Mouse (Mus musculus): ENCODE measurements around the gene Rab20. TPM values are rescaled to one million over a fixed set of nuclear protein-coding genes. Genes with fewer than 3 reads are reported as not detected.

Rab20 gene
- total and polyA plus RNA-seq, 3 experiments, result 17.8 to 40.9 (median 27.4) TPM

- no peaks in the 10 kb centered on the region for H3K36me3 ChIP-seq (ENCODE audit: control insufficient read depth, insufficient read depth, low read length)
- H3K27ac ChIP-seq, result no peak overlapping the region
- no peak overlapping the region for H3K4me3 ChIP-seq
- intact Hi-C loops (cut with DNase I), result loop anchor here (5.0 kb wide), 1 partner anchor 158 kb away; no protein-coding TSS in a partner anchor
- no peaks in the 10 kb centered on the region for H3K27me3 ChIP-seq (ENCODE audit: control insufficient read depth, insufficient read depth, low read length)
- no peak for DNase-seq
- no peak overlapping the region for H3K9ac ChIP-seq (ENCODE audit: low read depth, low read length)
- WGBS, result 76% methylated on average over 7 of the region's 7 CpGs
- no peaks in the 10 kb centered on the region; the same call in 1 of the 2 replicates for H3K4me1 ChIP-seq (ENCODE audit: control insufficient read depth, insufficient read depth, low read length)
- H3K79me2 ChIP-seq (replicated peaks; ENCODE audit: control insufficient read depth, insufficient read depth, low read length), result no peaks in the 10 kb centered on the region
- no peak for TF ChIP-seq EP300 (IDR thresholded peaks at IDR 0.05; ENCODE audit: insufficient read depth, low read depth, low read length)
- no peak for TF ChIP-seq POLR2A (IDR thresholded peaks at IDR 0.05; ENCODE audit: insufficient read depth, low read depth, low read length)
- no peak for TF ChIP-seq CTCF (IDR thresholded peaks at IDR 0.05)
These were observed 34.3 kb downstream of the Rab20 start for GRCm38 (mm10) chr8:11444216-11444615.

GRCm38 (mm10) chr8:11443611-11444010 is 34.9 kb downstream of the Rab20 start:
- no peak for DNase-seq
- no peak overlapping the region for H3K27ac ChIP-seq
- H3K27me3 ChIP-seq (ENCODE audit: control insufficient read depth, insufficient read depth, low read length), result no peaks in the 10 kb centered on the region
- H3K4me3 ChIP-seq, result no peak overlapping the region
- no peaks in the 10 kb centered on the region for H3K79me2 ChIP-seq (replicated peaks; ENCODE audit: control insufficient read depth, insufficient read depth, low read length)
- intact Hi-C loops (cut with DNase I), result loop anchor here (5.0 kb wide), 1 partner anchor 159 kb away; no protein-coding TSS in a partner anchor
- H3K4me1 ChIP-seq (ENCODE audit: control insufficient read depth, insufficient read depth, low read length), result no peaks in the 10 kb centered on the region; the same call in 1 of the 2 replicates
- no peaks in the 10 kb centered on the region for H3K36me3 ChIP-seq (ENCODE audit: control insufficient read depth, insufficient read depth, low read length)
- TF ChIP-seq POLR2A (IDR thresholded peaks at IDR 0.05; ENCODE audit: insufficient read depth, low read depth, low read length), result no peak
- H3K9ac ChIP-seq (ENCODE audit: low read depth, low read length), result no peak overlapping the region
- 75% methylated on average over 9 of the region's 9 CpGs for WGBS

GRCm38 (mm10) chr8:11441291-11441690 is 37.2 kb downstream of the Rab20 start:
- H3K9ac ChIP-seq (ENCODE audit: low read depth, low read length), result no peak overlapping the region
- no peak for TF ChIP-seq EP300 (IDR thresholded peaks at IDR 0.05; ENCODE audit: insufficient read depth, low read depth, low read length)
- TF ChIP-seq CTCF (IDR thresholded peaks at IDR 0.05), result no peak
- no peak for TF ChIP-seq POLR2A (IDR thresholded peaks at IDR 0.05; ENCODE audit: insufficient read depth, low read depth, low read length)
- peak overlapping the region; percentile 56 for H3K27ac ChIP-seq
- no peak for DNase-seq
- H3K4me1 ChIP-seq (ENCODE audit: control insufficient read depth, insufficient read depth, low read length), result no peaks in the 10 kb centered on the region; the same call in 1 of the 2 replicates
- intact Hi-C loops (cut with DNase I), result loop anchor here (5.0 kb wide), 1 partner anchor 161 kb away; no protein-coding TSS in a partner anchor
- H3K79me2 ChIP-seq (replicated peaks; ENCODE audit: control insufficient read depth, insufficient read depth, low read length), result no peaks in the 10 kb centered on the region
- H3K36me3 ChIP-seq (ENCODE audit: control insufficient read depth, insufficient read depth, low read length), result no peaks in the 10 kb centered on the region
- WGBS, result 69% methylated on average over 6 of the region's 6 CpGs
- H3K4me3 ChIP-seq, result no peak overlapping the region
- H3K27me3 ChIP-seq (ENCODE audit: control insufficient read depth, insufficient read depth, low read length), result no peaks in the 10 kb centered on the region

- WGBS, result 79% methylated on average over 12 of the region's 12 CpGs
- no peaks in the 10 kb centered on the region; the same call in 1 of the 2 replicates for H3K4me1 ChIP-seq (ENCODE audit: control insufficient read depth, insufficient read depth, low read length)
- no peaks in the 10 kb centered on the region for H3K27me3 ChIP-seq (ENCODE audit: control insufficient read depth, insufficient read depth, low read length)
- TF ChIP-seq POLR2A (IDR thresholded peaks at IDR 0.05; ENCODE audit: insufficient read depth, low read depth, low read length) (no peak), CTCF (IDR thresholded peaks at IDR 0.05) (no peak), EP300 (IDR thresholded peaks at IDR 0.05; ENCODE audit: insufficient read depth, low read depth, low read length) (no peak)
- no peaks in the 10 kb centered on the region for H3K36me3 ChIP-seq (ENCODE audit: control insufficient read depth, insufficient read depth, low read length)
- intact Hi-C loops (cut with DNase I), result no loop called here
- H3K27ac ChIP-seq, result no peak overlapping the region
- no peak for DNase-seq
- H3K9ac ChIP-seq (ENCODE audit: low read depth, low read length), result no peak overlapping the region
- no peak overlapping the region for H3K4me3 ChIP-seq
- no peaks in the 10 kb centered on the region for H3K79me2 ChIP-seq (replicated peaks; ENCODE audit: control insufficient read depth, insufficient read depth, low read length)
These were observed 40.6 kb downstream of the Rab20 start for GRCm38 (mm10) chr8:11437862-11438261.

GRCm38 (mm10) chr8:11430688-11431087 is 47.8 kb downstream of the Rab20 start:
- WGBS, result 73% methylated on average over 5 of the region's 5 CpGs

GRCm38 (mm10) chr8:11423091-11423490 is 55.4 kb downstream of the Rab20 start:
- peak; percentile 54 for TF ChIP-seq CTCF (IDR thresholded peaks at IDR 0.05)
- no peak for TF ChIP-seq EP300 (IDR thresholded peaks at IDR 0.05; ENCODE audit: insufficient read depth, low read depth, low read length)
- Histone ChIP-seq H3K27ac (no peak overlapping the region), H3K4me3 (no peak overlapping the region), H3K9ac (ENCODE audit: low read depth, low read length) (no peak overlapping the region), H3K27me3 (ENCODE audit: control insufficient read depth, insufficient read depth, low read length) (no peaks in the 10 kb centered on the region), H3K79me2 (replicated peaks; ENCODE audit: control insufficient read depth, insufficient read depth, low read length) (0 out of 2 replicates have a peak, but pooled peaks cover 1% of the 10 kb centered on the region), H3K36me3 (ENCODE audit: control insufficient read depth, insufficient read depth, low read length) (no peaks in the 10 kb centered on the region), H3K4me1 (ENCODE audit: control insufficient read depth, insufficient read depth, low read length) (peaks cover 1% of the 10 kb centered on the region; the same call in 1 of the 2 replicates)
- DNase-seq, result no peak
- 76% methylated on average over 7 of the region's 7 CpGs for WGBS
- intact Hi-C loops (cut with DNase I), result no loop called here

More at GRCm38 (mm10) chr8:11430688-11431087, 47.8 kb downstream of the Rab20 start:
- Histone ChIP-seq H3K36me3 (ENCODE audit: control insufficient read depth, insufficient read depth, low read length) (no peaks in the 10 kb centered on the region), H3K27me3 (ENCODE audit: control insufficient read depth, insufficient read depth, low read length) (no peaks in the 10 kb centered on the region), H3K4me3 (no peak overlapping the region), H3K79me2 (replicated peaks; ENCODE audit: control insufficient read depth, insufficient read depth, low read length) (no peaks in the 10 kb centered on the region), H3K4me1 (ENCODE audit: control insufficient read depth, insufficient read depth, low read length) (no peaks in the 10 kb centered on the region), H3K9ac (ENCODE audit: low read depth, low read length) (no peak overlapping the region), H3K27ac (no peak overlapping the region)
- intact Hi-C loops (cut with DNase I), result loop anchor here (2.0 kb wide), 1 partner anchor 56 kb away; no protein-coding TSS in a partner anchor
- no peak for DNase-seq
- TF ChIP-seq EP300 (IDR thresholded peaks at IDR 0.05; ENCODE audit: insufficient read depth, low read depth, low read length) (no peak), POLR2A (IDR thresholded peaks at IDR 0.05; ENCODE audit: insufficient read depth, low read depth, low read length) (no peak), CTCF (IDR thresholded peaks at IDR 0.05) (peak; percentile 80)
